In the genomic region with DNA sequence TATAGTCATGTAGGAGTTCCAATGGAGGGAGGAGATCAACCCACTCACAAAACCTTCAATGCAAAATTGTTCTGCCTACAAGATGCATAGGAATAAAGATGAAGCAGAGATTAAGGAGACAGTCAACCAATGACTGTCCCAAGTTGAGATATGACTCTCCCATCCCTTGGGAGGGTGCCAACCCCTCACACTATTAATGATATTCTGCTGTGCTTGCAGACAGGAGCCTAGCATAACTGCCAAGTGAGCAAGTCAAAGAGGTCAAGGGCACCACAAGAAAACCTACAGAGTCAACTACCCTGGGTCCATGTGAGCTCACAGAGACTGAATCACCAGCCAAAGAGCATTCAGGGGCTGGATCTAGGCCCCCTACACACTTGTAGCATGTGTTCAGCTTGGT, we compare ENCODE assay signal across 14 mouse cellular contexts.
"Had no signal": no experiment of that assay in that cellular context is flagged by ENCODE, and none has a peak within 500 bp of the region (broad histone marks: within the 10 kb centered on the region; RNA-seq: fewer than 3 reads in every experiment).

No protein-coding gene starts in this region.

- DNase-seq: gastrocnemius, postnatal 14 days; gastrocnemius, postnatal 36 days; heart, adult 11 months; heart, adult 2 months; heart, postnatal 10 days; heart, postnatal 4 days; kidney, adult 18-20 months; kidney, adult 8-10 months; kidney, postnatal 10 days; kidney, postnatal 25 days; kidney, postnatal 4 days; layer of hippocampus, postnatal 36 days; liver; liver, embryonic 13.5 days had no signal
